Mouse (Mus musculus) liver, adult 10 weeks (tissue): ENCODE data around the gene Zeb2. TPM values are rescaled to one million over a fixed set of nuclear protein-coding genes. Genes with fewer than 3 reads are reported as not detected.

Source experiments
- polyA plus RNA-seq: library from polyadenylated mRNA; stranded (reverse); fragments of 350-450 nt; fragmentation: Illumina TruSeq; extraction: RNeasy Lipid Tissue Mini Kit (QIAGEN cat#74804); gene quantifications from one replicate; pipeline ENCODE4 v1.2.3, GENCODE M21; 2014; ENCODE audit warnings: low read depth, low replicate concordance

Gene Zeb2
- polyA plus RNA-seq, result 6.9 TPM

DNA sequence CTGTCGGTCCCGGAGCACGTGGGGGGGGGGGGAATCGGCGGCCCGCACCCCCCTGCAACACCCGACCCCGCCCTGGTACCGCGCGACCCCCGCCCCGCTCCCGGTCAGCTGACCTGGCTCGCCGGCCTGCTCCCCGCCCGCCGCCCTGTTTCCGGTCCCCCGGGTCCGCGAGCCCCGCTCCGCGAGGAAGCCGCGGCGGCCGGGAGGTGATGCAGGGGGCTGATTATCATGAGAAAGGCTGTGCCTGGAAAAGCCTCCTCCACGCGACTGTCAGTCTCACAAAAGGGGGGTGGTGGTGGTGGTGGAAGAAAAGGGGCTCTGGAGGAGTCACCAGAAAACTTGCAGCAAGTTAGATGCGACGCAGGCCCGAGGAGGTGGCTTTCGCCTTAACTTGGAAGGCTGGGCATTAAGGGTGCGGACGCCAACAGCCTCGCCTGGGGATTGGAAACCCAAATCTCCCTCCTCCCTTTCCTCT is at the start of gene Zeb2:
Gene Zeb2 (minus strand): TSS at position 309 of the 475 bp plus-strand sequence.

Other genes with a start within 250 kb of the Zeb2 start
- 12.7 TPM for gene Gtdc1, start 189.7 kb downstream of the Zeb2 start, polyA plus RNA-seq